Mouse (Mus musculus) E14TG2a.4 (cell line): ENCODE results near the gene Lipk.

Source experiments
- H3K27me3 ChIP-seq: 2 replicates; pipeline ENCODE4 v1.6.1; 2014; ENCODE audit warnings: low read length, control low read depth; ENCODE audit not compliant: insufficient read depth
- H3K36me3 ChIP-seq: 2 replicates; pipeline ENCODE4 v1.6.1; 2014; ENCODE audit warnings: low read length, control low read depth; ENCODE audit not compliant: insufficient read depth
- H3K4me1 ChIP-seq: replicated peaks from 2 replicates; pipeline ENCODE4 v1.6.1; 2014; ENCODE audit warnings: low read depth, low read length, control low read depth
- H3K4me3 ChIP-seq: replicated peaks from 2 replicates; pipeline ENCODE4 v1.5.1; 2014; ENCODE audit warnings: mild to moderate bottlenecking, low read length
- H3K9me3 ChIP-seq: 2 replicates; pipeline ENCODE4 v1.6.1; 2014; ENCODE audit warnings: low read length, control low read depth
- CTCF ChIP-seq: conservative IDR thresholded peaks from 2 replicates; pipeline ENCODE4 v1.5.1; 2014; ENCODE audit warnings: low read length
- NANOG ChIP-seq: IDR thresholded peaks from 2 replicates; pipeline ENCODE4 v1.6.1; 2014; ENCODE audit warnings: borderline replicate concordance, low read length, mixed read lengths
- POU5F1 ChIP-seq: IDR thresholded peaks from 2 replicates; pipeline ENCODE4 v1.6.1; 2014; ENCODE audit warnings: low read length, borderline replicate concordance

Gene Lipk

DNA sequence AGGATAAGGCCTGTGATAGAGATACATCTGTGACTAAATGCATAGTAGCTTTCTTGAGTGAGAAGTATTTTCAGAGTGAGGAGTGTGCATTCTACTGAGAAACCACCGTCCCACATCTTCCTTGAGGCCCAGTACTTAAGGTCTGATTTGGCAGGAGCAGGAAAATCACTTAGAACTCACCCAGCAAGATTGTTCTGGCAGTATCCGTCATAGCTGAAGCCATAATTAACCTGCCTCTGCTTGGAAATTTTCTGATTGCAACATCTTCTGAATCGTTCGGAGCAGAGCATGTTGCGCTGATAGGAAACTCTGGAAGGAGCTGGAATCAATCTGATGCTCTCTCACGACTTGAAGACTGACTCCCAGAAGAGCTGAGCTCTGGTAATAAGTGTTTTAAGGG, at the start of gene Lipk:
TSS of gene Lipk (plus strand) at position 289 of the 400 bp plus-strand sequence.
- TF ChIP-seq CTCF (no peak), NANOG (no peak), POU5F1 (no peak)
- H3K4me3 ChIP-seq, result no peak within 1 kb of the TSS
- no peaks in the 10 kb centered on the region for H3K9me3 ChIP-seq
- H3K4me1 ChIP-seq, result no peaks in the 10 kb centered on the region
- no peaks in the 10 kb centered on the region for H3K36me3 ChIP-seq
- no peaks in the 10 kb centered on the region for H3K27me3 ChIP-seq

DNA sequence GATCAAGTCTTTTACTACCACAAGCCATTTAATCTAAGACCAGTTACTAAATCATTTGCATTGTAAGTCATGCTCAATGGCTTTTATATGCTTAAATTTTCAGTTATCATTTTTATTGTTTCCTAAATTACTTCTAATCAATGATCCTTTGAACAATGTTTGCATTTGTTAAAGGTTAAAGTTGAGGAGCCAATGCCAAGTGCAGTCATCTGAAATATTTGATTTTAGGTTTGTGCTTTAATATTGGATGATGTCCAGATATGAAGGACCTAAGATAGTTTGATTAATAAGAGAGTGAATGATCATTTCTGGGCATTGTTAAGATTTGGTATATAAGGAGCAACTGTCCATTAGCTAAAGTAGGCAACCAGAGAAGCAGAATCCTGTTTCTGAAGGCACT, 47.2 kb upstream of the Lipk start, which contains the start of gene Lipf:
TSS of gene Lipf (plus strand) at position 301 of the 400 bp plus-strand sequence.
- TF ChIP-seq POU5F1, result no peak
- no peak for TF ChIP-seq NANOG
- no peak for TF ChIP-seq CTCF
- H3K27me3 ChIP-seq, result no peaks in the 10 kb centered on the region
- H3K4me1 ChIP-seq, result no peaks in the 10 kb centered on the region
- H3K9me3 ChIP-seq, result no peaks in the 10 kb centered on the region
- no peak within 1 kb of the TSS for H3K4me3 ChIP-seq
- no peaks in the 10 kb centered on the region for H3K36me3 ChIP-seq

DNA sequence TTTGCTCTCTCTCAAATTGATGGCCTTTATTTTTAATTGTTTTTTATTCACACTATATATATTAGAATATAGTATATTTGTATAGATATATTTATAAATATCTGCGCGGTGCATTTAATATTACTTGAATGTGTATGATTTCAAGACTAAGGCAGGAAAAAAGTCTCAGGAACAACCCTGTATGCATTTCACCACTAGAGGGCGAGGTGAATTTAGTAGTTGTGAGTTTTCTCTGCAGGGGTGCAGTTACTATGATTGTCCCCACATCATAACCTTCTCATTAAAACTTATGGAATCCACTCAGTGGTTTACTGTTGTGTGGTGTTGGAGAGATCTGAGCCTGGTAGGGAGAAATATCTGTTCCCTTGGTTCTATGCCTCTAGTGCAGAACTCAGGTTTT, 29.1 kb upstream of the Lipk start:
- TF ChIP-seq POU5F1 (no peak), CTCF (peak; percentile 89)
- no peak overlapping the region for H3K4me3 ChIP-seq
- H3K27me3 ChIP-seq, result no peaks in the 10 kb centered on the region
- H3K36me3 ChIP-seq, result no peaks in the 10 kb centered on the region
- H3K9me3 ChIP-seq, result no peaks in the 10 kb centered on the region
- no peaks in the 10 kb centered on the region for H3K4me1 ChIP-seq

DNA sequence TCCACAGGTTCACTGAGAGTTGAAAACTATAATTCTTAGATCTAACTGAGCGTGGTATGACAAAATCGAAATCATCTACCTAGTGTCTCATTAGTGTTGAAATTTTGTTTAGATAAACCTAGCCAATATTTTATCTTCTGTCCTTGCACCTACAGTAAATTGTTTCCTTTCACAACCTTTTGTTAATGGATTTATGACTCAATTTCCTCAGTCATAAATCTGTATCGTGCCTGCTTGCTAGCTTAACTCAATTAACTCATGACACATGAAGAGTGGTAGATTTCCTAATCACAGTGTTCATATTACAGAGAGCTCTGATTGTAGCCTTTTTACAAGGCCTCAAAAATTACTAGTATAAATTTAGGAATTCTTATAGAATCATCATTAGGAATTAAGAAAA, 25.0 kb upstream of the Lipk start:
- TF ChIP-seq CTCF, result no peak
- TF ChIP-seq NANOG, result no peak
- TF ChIP-seq POU5F1, result no peak
- no peaks in the 10 kb centered on the region for H3K9me3 ChIP-seq
- no peaks in the 10 kb centered on the region for H3K27me3 ChIP-seq
- H3K4me1 ChIP-seq, result no peaks in the 10 kb centered on the region
- H3K36me3 ChIP-seq, result no peaks in the 10 kb centered on the region
- no peak overlapping the region for H3K4me3 ChIP-seq

DNA sequence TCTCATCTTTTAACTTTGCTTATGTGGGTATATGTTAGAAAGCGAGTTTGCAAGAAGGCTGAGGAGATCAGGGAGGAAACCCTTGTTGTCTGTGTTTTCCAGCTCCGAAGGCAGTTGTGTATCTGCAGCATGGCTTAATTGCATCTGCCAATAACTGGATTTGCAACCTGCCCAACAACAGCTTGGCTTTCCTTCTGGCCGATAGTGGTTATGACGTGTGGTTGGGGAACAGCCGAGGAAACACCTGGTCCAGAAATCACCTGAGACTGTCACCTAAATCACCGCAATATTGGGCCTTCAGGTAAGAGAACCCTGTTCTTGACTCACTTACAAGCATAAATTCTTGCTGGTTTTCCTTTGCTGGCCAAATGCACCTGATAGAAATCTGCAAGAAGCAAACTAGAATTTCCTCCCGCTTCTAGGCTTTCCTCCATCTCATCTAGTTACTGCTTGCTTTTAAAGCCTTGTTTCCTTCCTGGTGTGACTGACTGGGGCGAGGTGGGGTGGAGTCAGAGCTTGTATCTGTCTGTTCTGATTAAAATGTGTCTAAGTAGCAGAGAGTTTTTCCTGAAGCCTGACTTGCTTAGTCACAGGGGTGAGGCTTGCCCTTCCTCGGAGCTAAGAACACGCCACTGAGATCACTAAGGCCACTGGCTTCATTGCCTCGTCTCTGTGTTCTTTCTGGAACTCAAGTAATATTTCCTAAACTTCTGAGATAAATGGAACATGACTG, 13.5 kb downstream of the Lipk start:
- H3K4me1 ChIP-seq, result no peaks in the 10 kb centered on the region
- TF ChIP-seq POU5F1, result no peak
- TF ChIP-seq NANOG, result no peak
- no peak for TF ChIP-seq CTCF
- no peaks in the 10 kb centered on the region for H3K36me3 ChIP-seq
- no peak overlapping the region for H3K4me3 ChIP-seq
- peaks cover 12% of the 10 kb centered on the region for H3K9me3 ChIP-seq
- no peaks in the 10 kb centered on the region for H3K27me3 ChIP-seq

DNA sequence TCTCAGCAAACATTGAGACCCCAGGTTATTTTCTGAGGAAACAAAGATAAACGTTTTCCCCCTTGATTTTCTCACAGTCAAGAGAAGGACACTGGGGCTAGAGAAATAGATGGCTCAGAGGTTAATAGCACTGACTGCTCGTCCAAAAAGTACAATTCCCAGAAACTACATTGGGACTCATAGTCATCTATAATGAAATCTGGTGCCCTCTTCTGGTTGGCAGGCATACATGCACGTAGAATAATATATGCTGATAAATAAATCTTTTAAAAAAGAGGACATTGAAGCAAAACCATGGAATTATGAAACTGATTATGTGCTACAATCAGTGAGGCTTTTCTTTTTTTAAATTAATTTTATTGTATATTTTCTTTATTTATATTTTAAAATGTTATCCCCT, 14.7 kb downstream of the Lipk start:
- H3K36me3 ChIP-seq, result no peaks in the 10 kb centered on the region
- H3K27me3 ChIP-seq, result no peaks in the 10 kb centered on the region
- TF ChIP-seq NANOG (no peak), POU5F1 (no peak), CTCF (peak; percentile 43)
- H3K9me3 ChIP-seq, result peaks cover 12% of the 10 kb centered on the region
- H3K4me1 ChIP-seq, result no peaks in the 10 kb centered on the region
- H3K4me3 ChIP-seq, result no peak overlapping the region

DNA sequence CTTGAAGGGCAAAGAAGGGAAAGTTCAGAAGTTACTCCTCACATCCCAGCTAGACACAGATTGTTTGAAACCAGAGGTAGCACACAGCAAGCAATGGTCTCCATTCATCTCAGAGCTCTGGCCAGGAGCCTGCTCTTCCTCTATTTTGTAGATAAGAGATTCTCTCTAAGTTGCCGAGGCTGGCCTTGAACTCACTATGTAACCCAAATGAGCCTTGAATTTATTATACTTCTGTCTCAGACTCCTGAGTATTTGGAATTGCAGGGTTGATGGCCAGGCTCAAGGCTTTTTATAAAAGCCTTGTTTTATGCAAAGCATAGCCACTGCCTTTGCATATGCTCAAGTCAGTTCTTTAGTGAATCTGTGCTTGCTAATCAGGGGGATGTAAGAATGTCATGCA, 31.6 kb downstream of the Lipk start:
- H3K9me3 ChIP-seq, result no peaks in the 10 kb centered on the region
- H3K4me1 ChIP-seq, result no peaks in the 10 kb centered on the region
- H3K36me3 ChIP-seq, result no peaks in the 10 kb centered on the region
- no peak overlapping the region for H3K4me3 ChIP-seq
- no peak for TF ChIP-seq CTCF
- TF ChIP-seq NANOG, result no peak
- TF ChIP-seq POU5F1, result no peak
- H3K27me3 ChIP-seq, result no peaks in the 10 kb centered on the region

DNA sequence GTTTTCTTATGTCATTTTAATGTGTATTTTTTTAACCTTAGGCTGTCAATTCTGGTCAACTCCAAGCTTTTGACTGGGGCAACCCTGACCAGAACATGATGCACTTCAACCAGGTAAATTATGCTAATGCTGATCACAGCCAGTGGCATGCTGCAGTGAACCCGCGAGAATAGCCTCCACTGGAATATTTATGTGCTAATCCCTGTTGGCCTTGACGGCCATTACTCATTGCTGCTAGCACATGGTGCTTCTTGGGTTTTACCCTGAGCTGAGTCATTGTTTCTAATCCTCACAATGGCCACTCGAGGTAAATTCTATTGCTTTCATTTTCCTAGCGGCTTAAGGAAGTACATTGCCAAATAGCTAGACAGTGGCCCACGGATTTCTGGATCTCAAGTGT, 34.9 kb downstream of the Lipk start:
- H3K4me1 ChIP-seq, result no peaks in the 10 kb centered on the region
- H3K27me3 ChIP-seq, result no peaks in the 10 kb centered on the region
- H3K9me3 ChIP-seq, result no peaks in the 10 kb centered on the region
- TF ChIP-seq CTCF, result no peak
- no peak for TF ChIP-seq NANOG
- TF ChIP-seq POU5F1, result no peak
- H3K4me3 ChIP-seq, result no peak overlapping the region
- no peaks in the 10 kb centered on the region for H3K36me3 ChIP-seq
